Mouse (Mus musculus): ENCODE results near the gene Clca1.
"Not testable (repeated sequence)": the region's sequence is repeated elsewhere in the genome, so short reads cannot be mapped to it uniquely, and the experiment has no call there.

Gene Clca1

GRCm38 (mm10) chr3:145032676-145033075 lies at the start of gene Clca1:
Gene Clca1, minus strand, starts transcription at chr3:145032776.
- no peak for DNase-seq (ENCODE audit: low read depth in 2 of 2, low spot score in 2 of 2)

- no peak for DNase-seq (ENCODE audit: low read depth in 2 of 2, low spot score in 2 of 2)
Observed at GRCm38 (mm10) chr3:145080904-145081303, 48.3 kb upstream of the Clca1 start.

GRCm38 (mm10) chr3:145078405-145078804 lies 45.8 kb upstream of the Clca1 start:
- no peak for DNase-seq (ENCODE audit: low read depth in 2 of 2, low spot score in 2 of 2)

- DNase-seq (ENCODE audit: low read depth in 2 of 2, low spot score in 2 of 2): no peak
Observed at GRCm38 (mm10) chr3:145072339-145072738, 39.8 kb upstream of the Clca1 start.

- no peak for DNase-seq (ENCODE audit: low read depth in 2 of 2, low spot score in 2 of 2)
Observed at GRCm38 (mm10) chr3:145068964-145069363, 36.4 kb upstream of the Clca1 start.

GRCm38 (mm10) chr3:145055138-145055537 lies 22.6 kb upstream of the Clca1 start:
- DNase-seq (ENCODE audit: low read depth in 2 of 2, low spot score in 2 of 2): not testable (repeated sequence)

GRCm38 (mm10) chr3:145049820-145050219 lies 17.2 kb upstream of the Clca1 start:
- no peak for DNase-seq (ENCODE audit: low read depth in 2 of 2, low spot score in 2 of 2)

- no peak for DNase-seq (ENCODE audit: low read depth in 2 of 2, low spot score in 2 of 2)
Observed at GRCm38 (mm10) chr3:145038813-145039212, 6.2 kb upstream of the Clca1 start.

GRCm38 (mm10) chr3:145028036-145028435 lies 4.5 kb downstream of the Clca1 start:
- no peak for DNase-seq (ENCODE audit: low read depth in 2 of 2, low spot score in 2 of 2)

GRCm38 (mm10) chr3:145026750-145027149 lies 5.8 kb downstream of the Clca1 start:
- no peak for DNase-seq (ENCODE audit: low read depth in 2 of 2, low spot score in 2 of 2)

GRCm38 (mm10) chr3:145017807-145018206 lies 14.8 kb downstream of the Clca1 start:
- no peak for DNase-seq (ENCODE audit: low read depth in 2 of 2, low spot score in 2 of 2)

GRCm38 (mm10) chr3:145004422-145004821 lies 28.2 kb downstream of the Clca1 start:
- no peak for DNase-seq (ENCODE audit: low read depth in 2 of 2, low spot score in 2 of 2)

- DNase-seq (ENCODE audit: low read depth in 2 of 2, low spot score in 2 of 2): no peak
Observed at GRCm38 (mm10) chr3:145000912-145001311, 31.7 kb downstream of the Clca1 start.

GRCm38 (mm10) chr3:144993055-144993454 lies 39.5 kb downstream of the Clca1 start:
- no peak for DNase-seq (ENCODE audit: low read depth in 2 of 2, low spot score in 2 of 2)

- no peak for DNase-seq (ENCODE audit: low read depth in 2 of 2, low spot score in 2 of 2)
Observed at GRCm38 (mm10) chr3:144992618-144993017, 40.0 kb downstream of the Clca1 start.

- no peak for DNase-seq (ENCODE audit: low read depth in 2 of 2, low spot score in 2 of 2)
Observed at GRCm38 (mm10) chr3:144985890-144986289, 46.7 kb downstream of the Clca1 start.

GRCm38 (mm10) chr3:144980551-144980950 lies 52.0 kb downstream of the Clca1 start:
- no peak for DNase-seq (ENCODE audit: low read depth in 2 of 2, low spot score in 2 of 2)

GRCm38 (mm10) chr3:144977631-144978030 lies 54.9 kb downstream of the Clca1 start:
- no peak for DNase-seq (ENCODE audit: low read depth in 2 of 2, low spot score in 2 of 2)

- no peak for DNase-seq (ENCODE audit: low read depth in 2 of 2, low spot score in 2 of 2)
Observed at GRCm38 (mm10) chr3:144976091-144976490, 56.5 kb downstream of the Clca1 start.

GRCm38 (mm10) chr3:144974945-144975344 lies 57.6 kb downstream of the Clca1 start, which contains the start of gene Clca4a:
Gene Clca4a, minus strand, starts transcription at chr3:144975045.
- no peak for DNase-seq (ENCODE audit: low read depth in 2 of 2, low spot score in 2 of 2)

GRCm38 (mm10) chr3:144971553-144972270 lies 60.9 kb downstream of the Clca1 start:
- no peak for DNase-seq (ENCODE audit: low read depth in 2 of 2, low spot score in 2 of 2)

- no peak for DNase-seq (ENCODE audit: low read depth in 2 of 2, low spot score in 2 of 2)
Observed at GRCm38 (mm10) chr3:144969755-144970154, 62.8 kb downstream of the Clca1 start.

GRCm38 (mm10) chr3:144966074-144966473 lies 66.5 kb downstream of the Clca1 start:
- no peak for DNase-seq (ENCODE audit: low read depth in 2 of 2, low spot score in 2 of 2)
